18 mouse cellular contexts compared by ENCODE assay signal in the genomic region with DNA sequence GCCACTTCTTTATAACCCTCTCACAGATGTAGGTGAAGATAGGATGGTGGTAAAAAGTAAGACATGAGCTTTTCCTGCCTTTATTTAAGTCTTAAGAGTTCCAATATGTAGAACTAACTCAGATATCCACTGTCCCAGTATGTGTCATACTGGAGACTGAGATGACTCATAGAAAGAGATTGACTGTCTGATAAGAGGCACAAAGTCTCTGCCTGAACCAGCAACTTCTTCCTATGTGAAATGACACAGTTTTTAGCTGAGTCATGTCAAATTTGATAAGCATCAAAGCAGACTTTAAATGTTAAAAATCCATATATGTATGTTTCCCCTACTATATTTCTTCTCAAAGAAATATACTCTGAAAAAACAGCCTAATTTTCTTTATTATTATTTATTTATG.
"Had no signal": no experiment of that assay in that cellular context is flagged by ENCODE, and none has a peak within 500 bp of the region (broad histone marks: within the 10 kb centered on the region; RNA-seq: fewer than 3 reads in every experiment).

No protein-coding gene starts in this region.

- H3K27ac ChIP-seq: limb, embryonic 13.5 days; liver, embryonic 13.5 days; macrophage; midbrain, embryonic 10.5 days; midbrain, embryonic 13.5 days; stomach, postnatal 0 days had no signal

- H3K36me3 ChIP-seq: limb, embryonic 13.5 days; liver, embryonic 13.5 days; midbrain, embryonic 10.5 days; midbrain, embryonic 13.5 days had no signal

- DNase-seq: kidney, postnatal 14 days; kidney, postnatal 4 days; left cerebral cortex, postnatal 4 days; liver; liver, embryonic 13.5 days; lung, embryonic 14.5 days; right cerebral cortex, postnatal 4 days; thymus, adult 2 months; thymus, postnatal 14 days; thymus, postnatal 4 days had no signal

- H3K27me3 ChIP-seq: limb, embryonic 13.5 days; liver, embryonic 13.5 days; megakaryocyte, embryonic 14.5 days; midbrain, embryonic 13.5 days had no signal

- H3K9me3 ChIP-seq: limb, embryonic 13.5 days; liver, embryonic 13.5 days; midbrain, embryonic 10.5 days; midbrain, embryonic 13.5 days had no signal

- ATAC-seq: lung, postnatal 0 days; midbrain, embryonic 13.5 days; midbrain, embryonic 16.5 days had no signal

- H3K4me1 ChIP-seq: liver, embryonic 13.5 days; megakaryocyte, embryonic 14.5 days; midbrain, embryonic 10.5 days; midbrain, embryonic 13.5 days had no signal

- H3K4me3 ChIP-seq: limb, embryonic 13.5 days; liver, embryonic 13.5 days; megakaryocyte, embryonic 14.5 days; midbrain, embryonic 10.5 days; midbrain, embryonic 13.5 days had no signal

- H3K9ac ChIP-seq: limb, embryonic 13.5 days; liver, embryonic 13.5 days; lung, embryonic 14.5 days; midbrain, embryonic 13.5 days had no signal
